Mouse (Mus musculus) cortical plate, adult 2 months (tissue): Measurements from ENCODE around the gene Trpc4ap. TPM values are rescaled to one million over a fixed set of nuclear protein-coding genes. Genes with fewer than 3 reads are reported as not detected.
"Not testable (repeated sequence)": the region's sequence is repeated elsewhere in the genome, so short reads cannot be mapped to it uniquely, and the experiment has no call there.

Experiments used
- H3K27ac ChIP-seq: fragments of 200-500 bp; 2 replicates; pipeline ENCODE4 v1.5.1; 2012; ENCODE audit warnings: low read length, control low read depth, inconsistent platforms; ENCODE audit not compliant: insufficient read depth
- H3K4me1 ChIP-seq: fragments of 200-500 bp; 2 replicates; pipeline ENCODE4 v1.6.1; 2011; ENCODE audit warnings: low read length; ENCODE audit not compliant: control insufficient read depth, insufficient read depth
- H3K4me3 ChIP-seq: fragments of 200-500 bp; 2 replicates; pipeline ENCODE4 v1.5.1; 2011; ENCODE audit warnings: mild to moderate bottlenecking, low read length, control low read depth; ENCODE audit not compliant: insufficient read depth
- CTCF ChIP-seq: fragments of 200-500 bp; IDR thresholded peaks from 2 replicates; pipeline ENCODE4 v1.5.1; 2011; ENCODE audit warnings: mild to moderate bottlenecking, control low read depth, low read length; ENCODE audit not compliant: insufficient read depth; ENCODE audit errors: extremely low read depth
- POLR2A ChIP-seq: fragments of 200-500 bp; IDR thresholded peaks from 2 replicates; pipeline ENCODE4 v1.6.1; 2011; ENCODE audit warnings: mild to moderate bottlenecking, low read length, control low read depth; ENCODE audit not compliant: insufficient read depth; ENCODE audit errors: extremely low read depth
- polyA plus RNA-seq: library from polyadenylated mRNA; depleted of rRNA; stranded (reverse); fragments of >200 nt; gene quantifications from 2 replicates; pipeline ENCODE4 v1.2.3, GENCODE M21; 2012

Gene Trpc4ap
- polyA plus RNA-seq, 1 experiment = 163 TPM

DNA sequence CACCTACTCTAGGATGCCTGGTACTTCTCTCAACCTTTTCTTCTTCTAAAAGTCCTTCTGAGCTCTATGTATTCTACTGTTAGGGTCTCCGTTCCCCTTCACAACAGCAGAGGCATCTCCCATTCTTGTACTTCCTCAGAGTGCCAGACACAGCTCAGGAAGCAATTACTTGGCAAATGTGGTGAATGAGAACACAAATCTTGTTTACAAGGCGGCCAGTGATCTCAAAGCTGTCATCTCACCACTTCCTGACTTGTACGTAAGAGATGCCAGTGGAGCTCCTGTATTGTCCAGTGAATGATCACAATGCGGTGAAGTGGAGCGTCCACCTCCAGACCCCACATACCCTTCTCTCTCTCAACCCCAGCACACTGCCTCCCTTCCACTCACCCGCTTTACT is 32.3 kb upstream of the Trpc4ap start:
- peaks cover 4% of the 10 kb centered on the region for H3K4me1 ChIP-seq
- no peak overlapping the region for H3K4me3 ChIP-seq
- no peak for TF ChIP-seq CTCF
- no peak for TF ChIP-seq POLR2A
- no peak overlapping the region for H3K27ac ChIP-seq

- H3K4me3 ChIP-seq = no peak overlapping the region
- no peak for TF ChIP-seq CTCF
- TF ChIP-seq POLR2A = no peak
- H3K4me1 ChIP-seq = peaks cover 4% of the 10 kb centered on the region
- no peak overlapping the region for H3K27ac ChIP-seq
These were observed 31.9 kb upstream of the Trpc4ap start for GRCm38 (mm10) chr2:155724036-155724435.

DNA sequence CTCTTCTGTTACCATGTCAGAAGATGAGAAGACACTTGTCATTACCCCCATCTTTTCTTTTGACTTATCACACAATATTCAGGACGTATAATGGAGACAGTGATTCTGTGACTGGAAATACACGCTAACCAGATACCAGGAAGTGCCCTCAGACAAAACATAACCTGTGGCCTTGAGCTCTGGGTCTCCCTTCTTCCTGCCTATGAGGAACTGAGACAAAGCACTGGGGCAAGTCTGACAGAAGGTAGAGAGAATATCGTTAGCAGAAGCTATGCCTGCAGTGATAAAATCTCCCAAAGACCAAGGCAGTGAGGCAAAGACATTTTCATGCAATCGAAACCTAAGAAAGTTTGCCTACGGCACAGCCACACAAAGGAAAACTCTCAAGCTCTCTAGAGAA is 28.4 kb upstream of the Trpc4ap start:
- no peak for TF ChIP-seq POLR2A
- no peak for TF ChIP-seq CTCF
- Histone ChIP-seq H3K4me1 (no peaks in the 10 kb centered on the region), H3K27ac (no peak overlapping the region), H3K4me3 (no peak overlapping the region)

- TF ChIP-seq POLR2A (no peak), CTCF (no peak)
- no peak overlapping the region for H3K4me3 ChIP-seq
These were observed 25.2 kb upstream of the Trpc4ap start for GRCm38 (mm10) chr2:155717082-155717990.

GRCm38 (mm10) chr2:155710557-155710956 is 18.4 kb upstream of the Trpc4ap start:
- Histone ChIP-seq H3K27ac (no peak overlapping the region), H3K4me3 (no peak overlapping the region)
- TF ChIP-seq CTCF = no peak
- no peak for TF ChIP-seq POLR2A

More at GRCm38 (mm10) chr2:155717082-155717990, 25.2 kb upstream of the Trpc4ap start:
- Histone ChIP-seq H3K27ac (no peak overlapping the region), H3K4me1 (no peaks in the 10 kb centered on the region)

DNA sequence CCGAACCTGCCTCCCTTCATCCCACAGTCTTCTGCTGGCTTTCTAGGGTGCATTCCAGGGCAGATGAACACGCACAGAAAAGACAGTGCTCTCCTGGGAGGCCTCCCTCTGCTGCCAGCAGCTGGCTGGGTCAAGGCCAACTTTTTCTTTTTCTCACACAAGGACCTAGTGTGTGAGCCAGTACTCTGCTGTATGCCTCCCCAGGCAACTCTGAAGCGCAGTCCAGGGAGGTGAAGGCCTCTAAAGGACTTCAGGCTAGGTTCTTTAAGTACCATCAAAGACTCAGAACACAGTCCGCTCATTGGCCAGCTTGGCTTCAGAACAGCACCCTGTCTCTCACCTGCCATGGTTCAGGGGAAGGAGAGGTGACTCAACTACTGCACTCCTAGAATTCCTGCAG is 15.1 kb upstream of the Trpc4ap start:
- Histone ChIP-seq H3K4me1 (no peaks in the 10 kb centered on the region), H3K4me3 (no peak overlapping the region), H3K27ac (no peak overlapping the region)
- no peak for TF ChIP-seq POLR2A
- TF ChIP-seq CTCF = no peak

More at GRCm38 (mm10) chr2:155710557-155710956, 18.4 kb upstream of the Trpc4ap start:
- no peaks in the 10 kb centered on the region for H3K4me1 ChIP-seq

DNA sequence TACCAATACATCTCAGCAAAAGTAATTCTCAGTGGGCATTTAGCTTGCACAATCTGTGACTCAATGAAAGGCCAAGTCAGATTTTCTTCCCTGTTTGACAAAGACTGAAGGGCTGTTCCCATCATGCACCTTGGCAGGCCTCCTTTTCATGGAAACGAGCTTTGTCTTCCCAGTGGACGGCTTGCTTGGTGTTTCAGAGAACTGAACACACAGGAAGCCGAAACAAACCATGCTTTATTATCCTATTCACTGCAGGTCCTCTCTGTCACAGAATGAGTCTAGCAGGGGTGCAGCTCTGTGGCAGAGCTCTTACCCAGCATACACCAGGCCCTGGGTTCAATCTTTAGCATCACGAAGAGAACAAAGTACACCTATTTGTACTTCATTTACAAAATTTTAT is 11.4 kb upstream of the Trpc4ap start:
- Histone ChIP-seq H3K27ac (no peak overlapping the region), H3K4me3 (no peak overlapping the region)

GRCm38 (mm10) chr2:155701399-155701919 is 9.3 kb upstream of the Trpc4ap start:
- H3K27ac ChIP-seq = no peak overlapping the region
- TF ChIP-seq CTCF = no peak
- no peak for TF ChIP-seq POLR2A

More for the DNA sequence above, 11.4 kb upstream of the Trpc4ap start:
- TF ChIP-seq CTCF (no peak), POLR2A (no peak)
- H3K4me1 ChIP-seq = no peaks in the 10 kb centered on the region

GRCm38 (mm10) chr2:155698443-155698842 is 6.3 kb upstream of the Trpc4ap start:
- not testable (repeated sequence) for H3K4me3 ChIP-seq, H3K4me1 ChIP-seq, H3K27ac ChIP-seq

More at GRCm38 (mm10) chr2:155701399-155701919, 9.3 kb upstream of the Trpc4ap start:
- H3K4me3 ChIP-seq = no peak overlapping the region
- no peaks in the 10 kb centered on the region for H3K4me1 ChIP-seq

- no peak for TF ChIP-seq CTCF
- TF ChIP-seq POLR2A = no peak
- no peaks in the 10 kb centered on the region for H3K4me1 ChIP-seq
- H3K27ac ChIP-seq = no peak overlapping the region
- no peak overlapping the region for H3K4me3 ChIP-seq
These were observed 4.7 kb upstream of the Trpc4ap start for GRCm38 (mm10) chr2:155696851-155697250.
